Mouse (Mus musculus) intestine, embryonic 16.5 days (tissue): ENCODE results near the gene Gfy. TPM values are rescaled to one million over a fixed set of nuclear protein-coding genes. Genes with fewer than 3 reads are reported as not detected.

Experiments
- ATAC-seq: fragments of 200-750 bp; cut with Nextera tagmentation; 2 replicates; pipeline ENCODE4 v1.8.0; 2017; ENCODE audit warnings: moderate TSS enrichment, moderate library complexity
- H3K27ac ChIP-seq: fragments of 300-500 bp; sonication (generic); 2 replicates; pipeline ENCODE4 v1.5.1; 2014; ENCODE audit warnings: mild to moderate bottlenecking, low read length
- H3K27me3 ChIP-seq: fragments of 300-500 bp; sonication (generic); replicated peaks from 2 replicates; pipeline ENCODE4 v1.6.1; 2014; ENCODE audit warnings: low read length, control low read depth, mixed read lengths; ENCODE audit not compliant: control insufficient read depth, insufficient read depth
- H3K36me3 ChIP-seq: fragments of 300-500 bp; sonication (generic); 2 replicates; pipeline ENCODE4 v1.6.1; 2014; ENCODE audit warnings: low read length, control low read depth; ENCODE audit not compliant: control insufficient read depth, insufficient read depth
- H3K4me1 ChIP-seq: fragments of 300-500 bp; sonication (generic); 2 replicates; pipeline ENCODE4 v1.6.1; 2014; ENCODE audit warnings: low read length, control low read depth, mixed read lengths; ENCODE audit not compliant: control insufficient read depth, insufficient read depth
- H3K4me2 ChIP-seq: fragments of 300-500 bp; sonication (generic); 2 replicates; pipeline ENCODE4 v1.6.1; 2014; ENCODE audit warnings: low read depth, low read length, control low read depth
- H3K4me3 ChIP-seq: fragments of 300-500 bp; sonication (generic); 2 replicates; pipeline ENCODE4 v1.5.1; 2014; ENCODE audit warnings: mild to moderate bottlenecking, low read length
- H3K9ac ChIP-seq: fragments of 300-500 bp; sonication (generic); 2 replicates; pipeline ENCODE4 v1.6.1; 2014; ENCODE audit warnings: low read depth, low read length
- H3K9me3 ChIP-seq: fragments of 300-500 bp; sonication (generic); 2 replicates; pipeline ENCODE4 v1.6.1; 2016; ENCODE audit warnings: low read length, control low read depth; ENCODE audit not compliant: control insufficient read depth
- WGBS: fragments of 180-500 bp; shearing (Covaris S2); extraction: QIAGEN DNeasy Blood & Tissue Kit; methylation state at CpG from one replicate; pipeline ENCODE4 v1.1.7; 2014; 5-methylcytosine and 5-hydroxymethylcytosine counted together
- polyA plus RNA-seq: library from polyadenylated mRNA; unstranded; fragments of >200 nt; fragmentation: Nextera tagmentation; extraction: Ambion mirVana; gene quantifications from 2 replicates; pipeline ENCODE4 v1.2.1, GENCODE M21; 2015

Gene Gfy
- polyA plus RNA-seq, 1 experiment from 2014 or later, result not detected

DNA sequence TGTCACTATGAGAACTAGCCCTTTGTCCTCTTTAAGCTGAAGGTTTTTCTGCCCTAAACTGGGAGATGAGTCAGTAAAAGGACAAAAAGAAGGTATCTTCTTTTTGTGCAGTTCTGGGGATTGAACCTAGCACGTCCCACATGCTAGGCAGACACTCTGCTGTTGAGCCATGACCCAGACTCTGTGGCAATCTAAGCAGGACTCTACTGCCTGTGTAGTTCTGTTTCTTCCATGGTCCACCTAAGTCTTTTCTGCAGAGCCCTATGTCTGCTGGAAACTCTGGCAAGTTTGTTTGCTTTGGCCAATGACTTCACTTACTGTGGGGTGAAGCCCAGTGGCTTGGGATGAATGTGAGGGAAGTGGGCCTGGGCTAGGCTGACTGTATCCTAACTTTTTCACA is 41.0 kb downstream of the Gfy start:
- Histone ChIP-seq H3K9me3 (peaks cover under 1% of the 10 kb centered on the region; the same call in 1 of the 2 replicates), H3K4me2 (no peak overlapping the region), H3K4me3 (no peak overlapping the region), H3K27me3 (no peaks in the 10 kb centered on the region), H3K9ac (no peak overlapping the region), H3K36me3 (peaks cover 6% of the 10 kb centered on the region), H3K4me1 (peaks cover 3% of the 10 kb centered on the region; the same call in 1 of the 2 replicates), H3K27ac (no peak overlapping the region)
- ATAC-seq, result no peak
- 92% methylated on average over 1 of the region's 1 CpGs for WGBS

DNA sequence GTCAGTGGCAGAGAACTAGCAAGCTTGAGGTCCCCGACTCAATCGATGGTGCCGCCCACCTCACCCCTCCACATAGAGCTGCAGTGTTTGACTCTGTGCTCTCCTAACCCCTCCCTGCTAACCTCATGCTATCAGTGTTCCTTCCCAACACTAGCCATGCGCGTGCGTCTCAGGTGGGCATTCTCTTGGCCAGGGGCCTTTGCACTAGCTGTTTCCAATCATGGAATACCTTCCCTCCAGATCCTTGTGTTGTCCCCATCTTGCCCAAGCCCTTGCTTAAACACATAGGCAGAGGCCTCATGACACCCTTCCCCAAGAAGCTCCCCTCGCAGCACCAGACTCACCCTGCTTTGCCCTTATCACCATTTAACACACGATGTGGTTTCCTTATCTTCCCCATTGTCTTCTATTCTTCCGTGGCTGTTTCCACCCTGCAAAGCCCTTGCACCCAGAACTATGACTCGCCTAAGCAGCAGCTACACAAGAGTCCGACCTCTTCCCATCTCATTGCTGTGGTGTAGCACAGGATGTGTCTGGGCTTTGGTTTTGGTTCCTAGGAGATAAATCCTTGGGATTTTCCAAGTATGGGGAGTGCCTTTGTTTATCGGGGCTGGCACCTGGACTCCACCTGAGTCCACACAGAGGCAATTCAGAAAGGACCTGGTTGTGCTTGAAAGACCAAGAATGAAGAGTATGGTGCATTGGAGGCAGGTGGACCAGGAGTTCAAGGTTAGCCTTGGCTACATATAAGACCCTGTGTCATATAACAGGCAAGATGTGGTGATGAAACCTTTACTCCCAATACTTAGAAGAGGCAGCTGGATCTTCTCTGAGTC is 42.0 kb downstream of the Gfy start:
- no peak for ATAC-seq
- Histone ChIP-seq H3K27me3 (no peaks in the 10 kb centered on the region), H3K36me3 (no peaks in the 10 kb centered on the region; the same call in 1 of the 2 replicates), H3K9me3 (peaks cover 3% of the 10 kb centered on the region; the same call in 1 of the 2 replicates), H3K4me3 (no peak overlapping the region), H3K4me2 (no peak overlapping the region), H3K9ac (no peak overlapping the region), H3K27ac (no peak overlapping the region), H3K4me1 (peaks cover 3% of the 10 kb centered on the region; the same call in 1 of the 2 replicates)
- WGBS, result 72% methylated on average over 12 of the region's 12 CpGs

GRCm38 (mm10) chr7:45135993-45136567 is 43.3 kb downstream of the Gfy start, which contains the start of the genes Gm45713 and Flt3l:
TSS of gene Gm45713 (minus strand) at chr7:45136231.
TSS of gene Flt3l (minus strand) at chr7:45136432.
- 2% methylated on average over 29 of the region's 29 CpGs for WGBS
- H3K36me3 ChIP-seq, result no peaks in the 10 kb centered on the region
- peak; percentile 88 for ATAC-seq
- H3K4me1 ChIP-seq, result peaks cover 3% of the 10 kb centered on the region; the same call in 1 of the 2 replicates
- H3K27ac ChIP-seq, result no peak within 1 kb of the TSS
- peak within 1 kb of the TSS; percentile 79 for H3K4me2 ChIP-seq
- H3K4me3 ChIP-seq, result peak within 1 kb of the TSS; percentile 74
- no peaks in the 10 kb centered on the region for H3K27me3 ChIP-seq
- H3K9me3 ChIP-seq, result peaks cover 3% of the 10 kb centered on the region; the same call in 1 of the 2 replicates
- peak within 1 kb of the TSS; percentile 81 for H3K9ac ChIP-seq

GRCm38 (mm10) chr7:45135370-45135769 is 44.0 kb downstream of the Gfy start:
- Histone ChIP-seq H3K9ac (no peak overlapping the region), H3K4me2 (peak overlapping the region; percentile 79; the same call in 1 of the 2 replicates), H3K27me3 (no peaks in the 10 kb centered on the region), H3K4me3 (peak overlapping the region; percentile 74), H3K27ac (no peak overlapping the region), H3K4me1 (peaks cover 3% of the 10 kb centered on the region; the same call in 1 of the 2 replicates), H3K36me3 (no peaks in the 10 kb centered on the region), H3K9me3 (peaks cover 3% of the 10 kb centered on the region; the same call in 1 of the 2 replicates)
- ATAC-seq, result no peak
- 87% methylated on average over 3 of the region's 3 CpGs for WGBS

- H3K4me1 ChIP-seq, result peaks cover 6% of the 10 kb centered on the region; the same call in 1 of the 2 replicates
- WGBS, result 14% methylated on average over 12 of the region's 12 CpGs
Measured at GRCm38 (mm10) chr7:45134544-45135026, 44.8 kb downstream of the Gfy start.

GRCm38 (mm10) chr7:45133446-45134159 is 45.8 kb downstream of the Gfy start:
- no peak for ATAC-seq
- WGBS, result 77% methylated on average over 8 of the region's 8 CpGs

More at GRCm38 (mm10) chr7:45134544-45135026, 44.8 kb downstream of the Gfy start:
- Histone ChIP-seq H3K4me3 (no peak overlapping the region), H3K27ac (no peak overlapping the region), H3K27me3 (no peaks in the 10 kb centered on the region), H3K36me3 (no peaks in the 10 kb centered on the region), H3K4me2 (no peak overlapping the region), H3K9me3 (peaks cover 3% of the 10 kb centered on the region; the same call in 1 of the 2 replicates), H3K9ac (no peak overlapping the region)
- ATAC-seq, result 0 out of 2 replicates have a peak, but pooled peaks have one; percentile 21

DNA sequence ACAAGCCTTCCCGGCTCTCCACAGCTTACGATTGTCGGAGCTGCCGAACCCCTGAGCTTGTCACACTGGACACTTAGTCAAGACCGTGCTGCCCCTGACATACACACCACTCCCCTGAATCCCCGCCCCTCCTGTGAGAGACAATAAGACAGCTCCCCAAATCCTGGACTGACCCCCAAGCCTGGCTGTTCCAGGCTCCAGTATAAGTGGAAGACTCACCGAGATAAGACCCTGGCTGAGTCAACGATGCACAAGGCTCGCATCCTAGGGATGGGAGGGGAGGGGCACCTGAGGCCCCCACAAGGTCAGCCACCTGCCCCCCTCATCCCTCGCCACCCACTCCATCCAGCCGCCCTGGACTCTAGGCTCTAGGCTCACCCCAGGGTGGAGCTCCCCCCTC is 47.5 kb downstream of the Gfy start:
- Histone ChIP-seq H3K27ac (no peak overlapping the region), H3K9ac (no peak overlapping the region), H3K9me3 (peaks cover 3% of the 10 kb centered on the region; the same call in 1 of the 2 replicates), H3K4me3 (no peak overlapping the region), H3K36me3 (peaks cover 5% of the 10 kb centered on the region; the same call in 1 of the 2 replicates), H3K27me3 (no peaks in the 10 kb centered on the region), H3K4me2 (no peak overlapping the region), H3K4me1 (peaks cover 7% of the 10 kb centered on the region)
- 77% methylated on average over 11 of the region's 11 CpGs for WGBS
- no peak for ATAC-seq

More at GRCm38 (mm10) chr7:45133446-45134159, 45.8 kb downstream of the Gfy start:
- no peak overlapping the region for H3K27ac ChIP-seq
- peaks cover 6% of the 10 kb centered on the region; the same call in 1 of the 2 replicates for H3K4me1 ChIP-seq
- H3K9ac ChIP-seq, result no peak overlapping the region
- H3K27me3 ChIP-seq, result no peaks in the 10 kb centered on the region
- H3K36me3 ChIP-seq, result no peaks in the 10 kb centered on the region
- no peak overlapping the region for H3K4me2 ChIP-seq
- no peak overlapping the region for H3K4me3 ChIP-seq
- H3K9me3 ChIP-seq, result peaks cover 3% of the 10 kb centered on the region; the same call in 1 of the 2 replicates

GRCm38 (mm10) chr7:45129776-45130512 is 49.4 kb downstream of the Gfy start:
- Histone ChIP-seq H3K36me3 (peaks cover 20% of the 10 kb centered on the region), H3K9ac (peak overlapping the region; percentile 81), H3K4me1 (peaks cover 20% of the 10 kb centered on the region), H3K4me2 (peak overlapping the region; percentile 65), H3K4me3 (peak overlapping the region; percentile 54), H3K27me3 (no peaks in the 10 kb centered on the region), H3K27ac (peak overlapping the region; percentile 92; the same call in 1 of the 2 replicates), H3K9me3 (peaks cover 3% of the 10 kb centered on the region; the same call in 1 of the 2 replicates)
- no peak for ATAC-seq
- WGBS, result 63% methylated on average over 15 of the region's 15 CpGs
